8 mouse cellular contexts compared by ENCODE assay signal in genomic region chr5:135867637-135868593, GRCm38 (mm10). TPM values are rescaled to one million over a fixed set of nuclear protein-coding genes. Genes with fewer than 3 reads are reported as not detected.
DNase-seq lines count a peak whose midpoint lies in the region; ATAC-seq and TF ChIP-seq lines count a peak whose summit lies in the region.

No protein-coding gene starts in this region.

- H3K4me1 ChIP-seq in lung, embryonic 14.5 days (ENCODE audit: insufficient read depth) = peaks cover 3% of the 10 kb centered on the region; the same call in 1 of the 2 replicates
- peaks cover 19% of the 10 kb centered on the region for H3K4me1 ChIP-seq in heart, embryonic 15.5 days (replicated peaks)
- H3K4me1 ChIP-seq in liver, embryonic 12.5 days = 0 out of 2 replicates have a peak, but pooled peaks cover 9% of the 10 kb centered on the region
- peaks cover 3% of the 10 kb centered on the region; the same call in 1 of the 2 replicates for H3K4me1 ChIP-seq in small intestine, adult 2 months (ENCODE audit: control insufficient read depth, insufficient read depth, insufficient read length, low read length)

- H3K9me3 ChIP-seq in lung, embryonic 14.5 days (ENCODE audit: low read depth, low read length) = no peaks in the 10 kb centered on the region
- no peaks in the 10 kb centered on the region for H3K9me3 ChIP-seq in heart, embryonic 15.5 days (replicated peaks)
- H3K9me3 ChIP-seq in liver, embryonic 12.5 days (replicated peaks) = no peaks in the 10 kb centered on the region

- no peak for TF ChIP-seq POLR2A in small intestine, adult 2 months (IDR thresholded peaks at IDR 0.05; ENCODE audit: low read depth, low read length)

- WGBS in lung, embryonic 14.5 days = under 1% methylated on average over 83 of the region's 89 CpGs
- 2% methylated on average over 71 of the region's 89 CpGs for WGBS in heart, embryonic 15.5 days
- 4% methylated on average over 88 of the region's 89 CpGs for WGBS in liver, embryonic 12.5 days (ENCODE audit: insufficient replicate concordance)
- 3% methylated on average over 82 of the region's 89 CpGs for WGBS in small intestine, adult 2 months

- H3K4me2 ChIP-seq in lung, embryonic 14.5 days = peak overlapping the region; percentile 89
- peak overlapping the region; percentile 94 for H3K4me2 ChIP-seq in heart, embryonic 15.5 days
- peak overlapping the region; percentile 64 for H3K4me2 ChIP-seq in liver, embryonic 12.5 days

- H3K36me3 ChIP-seq in lung, embryonic 14.5 days (ENCODE audit: insufficient read depth) = no peaks in the 10 kb centered on the region
- H3K36me3 ChIP-seq in heart, embryonic 15.5 days = no peaks in the 10 kb centered on the region
- no peaks in the 10 kb centered on the region for H3K36me3 ChIP-seq in liver, embryonic 12.5 days
- H3K36me3 ChIP-seq in small intestine, adult 2 months (ENCODE audit: control insufficient read depth, insufficient read depth, low read length) = no peaks in the 10 kb centered on the region

- H3K4me3 ChIP-seq in lung, embryonic 14.5 days (ENCODE audit: low read depth, low read length) = peak overlapping the region; percentile 44
- H3K4me3 ChIP-seq in heart, embryonic 15.5 days = peak overlapping the region; percentile 56
- H3K4me3 ChIP-seq in liver, embryonic 12.5 days = peak overlapping the region; percentile 38
- peak overlapping the region; percentile 23 for H3K4me3 ChIP-seq in small intestine, adult 2 months (ENCODE audit: low read depth, low read length)

- no peak overlapping the region for H3K27ac ChIP-seq in lung, embryonic 14.5 days (ENCODE audit: low read depth)
- H3K27ac ChIP-seq in heart, embryonic 15.5 days = no peak overlapping the region
- no peak overlapping the region for H3K27ac ChIP-seq in liver, embryonic 12.5 days
- H3K27ac ChIP-seq in small intestine, adult 2 months (ENCODE audit: insufficient read depth, low read depth, low read length) = no peak overlapping the region

- peak; percentile 61 for ATAC-seq in lung, embryonic 14.5 days (ENCODE audit: insufficient read depth)
- no peak for ATAC-seq in heart, embryonic 15.5 days (replicated peaks; ENCODE audit: insufficient number of reproducible peaks, insufficient read depth, low FRiP score, low read depth)
- no peak for ATAC-seq in liver, embryonic 12.5 days

- peak overlapping the region; percentile 52 for H3K9ac ChIP-seq in lung, embryonic 14.5 days
- H3K9ac ChIP-seq in heart, embryonic 15.5 days = peak overlapping the region; percentile 49
- no peak overlapping the region for H3K9ac ChIP-seq in liver, embryonic 12.5 days

- no peak for TF ChIP-seq CTCF in lung, embryonic 14.5 days (IDR thresholded peaks at IDR 0.05; ENCODE audit: low read depth)
- TF ChIP-seq CTCF in small intestine, adult 2 months (IDR thresholded peaks at IDR 0.05; ENCODE audit: extremely low read depth, insufficient read length, insufficient replicate concordance, low read depth, low read length) = no peak

- DNase-seq in adrenal gland, postnatal 10 days = peak; percentile 52
- DNase-seq in adrenal gland, adult 2 months = no peak
- DNase-seq in lung, embryonic 14.5 days = peak; percentile 51
- no peak for DNase-seq in lung, postnatal 14 days
- no peak for DNase-seq in layer of hippocampus, adult 11-12 months (ENCODE audit: low spot score)

- peaks cover 52% of the 10 kb centered on the region for H3K27me3 ChIP-seq in lung, embryonic 14.5 days (ENCODE audit: insufficient read depth, low read length)
- peaks cover 79% of the 10 kb centered on the region for H3K27me3 ChIP-seq in heart, embryonic 15.5 days
- H3K27me3 ChIP-seq in liver, embryonic 12.5 days (replicated peaks) = peaks cover 98% of the 10 kb centered on the region
- H3K27me3 ChIP-seq in small intestine, adult 2 months (ENCODE audit: control insufficient read depth, insufficient read depth, low read length) = peaks cover 45% of the 10 kb centered on the region

RNA-seq across cellular contexts. Expression of gene Hspb1, which starts 19.8 kb away (rescaled TPM):
- 10 to 100 TPM; 68.2 to 90.0 TPM for total RNA-seq in adrenal gland, postnatal 10 days (2021)
- 100 to 1,000 TPM; 236 to 614 TPM for total RNA-seq in adrenal gland, adult 2 months (2021)
- polyA plus RNA-seq in adrenal gland, adult 2 months (2012; rRNA removed) = 309 and 678 TPM in 2 replicates
- 62.8 and 68.1 TPM in 2 replicates for polyA plus RNA-seq in lung, embryonic 14.5 days (2014; fragmentation: Nextera tagmentation; extraction: Ambion mirVana)
- polyA plus RNA-seq in heart, embryonic 15.5 days (2015; fragmentation: Nextera tagmentation; extraction: Ambion mirVana) = 743 and 952 TPM in 2 replicates
- 7.4 TPM in 2 replicates for polyA plus RNA-seq in liver, embryonic 12.5 days (2016; fragmentation: Nextera tagmentation; extraction: Ambion mirVana)
- 91.6 and 121 TPM in 2 replicates for polyA plus RNA-seq in small intestine, adult 2 months (2012; rRNA removed)

Comparison
In these comparisons a context has a peak if more than half of its experiments do, and no peak if none do; other contexts are left out.
1. DNase-seq: peak in adrenal gland, postnatal 10 days (single experiment) and lung, embryonic 14.5 days (single experiment); none in adrenal gland, adult 2 months (single experiment), lung, postnatal 14 days (single experiment) and layer of hippocampus, adult 11-12 months (single experiment).
2. Peak in every context shown above with its lines, with median percentiles within 50 percentile points of each other: H3K4me2 ChIP-seq and H3K4me3 ChIP-seq.